ENCODE assay signal across 28 mouse cellular contexts in the genomic region with DNA sequence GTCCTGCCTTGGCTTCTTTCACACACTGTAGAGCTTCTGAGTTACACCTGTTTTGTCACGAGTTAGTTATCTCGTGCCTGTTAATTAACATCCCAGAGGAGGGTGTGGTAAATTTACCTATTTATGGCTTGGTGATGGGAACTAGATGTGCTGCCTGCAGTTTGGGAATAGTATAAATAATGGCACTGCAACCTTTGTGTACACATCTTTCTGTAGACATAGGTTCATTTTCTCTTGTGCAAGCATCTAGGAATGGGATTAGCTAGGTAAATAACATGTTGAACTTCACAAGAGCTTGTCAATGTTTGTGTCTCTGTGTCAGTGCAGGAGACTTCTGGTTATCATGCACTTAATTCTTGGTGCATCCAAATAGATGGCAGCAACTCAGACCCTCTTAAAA.
"Had no signal": no experiment of that assay in that cellular context is flagged by ENCODE, and none has a peak within 500 bp of the region (broad histone marks: within the 10 kb centered on the region; RNA-seq: fewer than 3 reads in every experiment).

No protein-coding gene starts in this region.

- H3K36me3 ChIP-seq: embryonic facial prominence, embryonic 10.5 days; embryonic facial prominence, embryonic 12.5 days; embryonic facial prominence, embryonic 13.5 days; embryonic facial prominence, embryonic 15.5 days; forebrain, embryonic 10.5 days; forebrain, embryonic 12.5 days; forebrain, embryonic 15.5 days had no signal

- H3K4me3 ChIP-seq: embryonic facial prominence, embryonic 10.5 days; embryonic facial prominence, embryonic 12.5 days; embryonic facial prominence, embryonic 13.5 days; embryonic facial prominence, embryonic 15.5 days; erythroblast, embryonic 14.5 days; forebrain, embryonic 10.5 days; forebrain, embryonic 12.5 days; forebrain, embryonic 13.5 days; forebrain, embryonic 15.5 days; gastrocnemius, adult 2 months had no signal

- H3K9me3 ChIP-seq: embryonic facial prominence, embryonic 10.5 days; embryonic facial prominence, embryonic 12.5 days; embryonic facial prominence, embryonic 13.5 days; embryonic facial prominence, embryonic 15.5 days; forebrain, embryonic 10.5 days; forebrain, embryonic 12.5 days; forebrain, embryonic 13.5 days; forebrain, embryonic 15.5 days had no signal

- H3K4me2 ChIP-seq: embryonic facial prominence, embryonic 12.5 days; embryonic facial prominence, embryonic 13.5 days; embryonic facial prominence, embryonic 15.5 days; forebrain, embryonic 12.5 days; forebrain, embryonic 13.5 days; forebrain, embryonic 15.5 days had no signal

- ATAC-seq: forebrain, embryonic 13.5 days; forebrain, embryonic 14.5 days; forebrain, embryonic 15.5 days; forebrain, embryonic 16.5 days; forebrain, postnatal 0 days had no signal

- H3K27me3 ChIP-seq: embryonic facial prominence, embryonic 12.5 days; embryonic facial prominence, embryonic 13.5 days; embryonic facial prominence, embryonic 15.5 days; forebrain, embryonic 12.5 days; forebrain, embryonic 13.5 days; forebrain, embryonic 15.5 days had no signal

- H3K4me1 ChIP-seq: forebrain, embryonic 15.5 days had no signal

- H3K27ac ChIP-seq: embryonic facial prominence, embryonic 10.5 days; embryonic facial prominence, embryonic 12.5 days; embryonic facial prominence, embryonic 13.5 days; embryonic facial prominence, embryonic 15.5 days; forebrain, embryonic 10.5 days; forebrain, embryonic 12.5 days; forebrain, embryonic 13.5 days; forebrain, embryonic 15.5 days; gastrocnemius, adult 2 months had no signal

- DNase-seq: cerebellum, adult 18-20 months; cerebellum, adult 2 months; cerebellum, adult 8-10 months; cerebellum, adult 9-10 months; cerebellum, adult 9-11 months; cerebellum, postnatal 10 days; cerebellum, postnatal 14 days; cerebellum, postnatal 25 days; cerebellum, postnatal 36 days; embryo, embryonic 11 days; forebrain, postnatal 0 days; gastrocnemius, adult 2 months; gastrocnemius, postnatal 10 days; gastrocnemius, postnatal 14 days; gastrocnemius, postnatal 25 days; gastrocnemius, postnatal 36 days; heart, adult 18-20 months had no signal

- H3K9ac ChIP-seq: embryonic facial prominence, embryonic 12.5 days; embryonic facial prominence, embryonic 13.5 days; embryonic facial prominence, embryonic 15.5 days; forebrain, embryonic 12.5 days; forebrain, embryonic 13.5 days; forebrain, embryonic 15.5 days; forebrain, postnatal 0 days had no signal
